Mouse (Mus musculus) layer of hippocampus, adult 11-12 months (tissue): Measurements from ENCODE around the gene Gm17175.
"Not testable (repeated sequence)": the region's sequence is repeated elsewhere in the genome, so short reads cannot be mapped to it uniquely, and the experiment has no call there.

ENCODE experiments used
- DNase-seq: peaks from one replicate; pipeline ENCODE4 v3.0.0; 2022; ENCODE audit warnings: low spot score

Gm17175 gene

DNA sequence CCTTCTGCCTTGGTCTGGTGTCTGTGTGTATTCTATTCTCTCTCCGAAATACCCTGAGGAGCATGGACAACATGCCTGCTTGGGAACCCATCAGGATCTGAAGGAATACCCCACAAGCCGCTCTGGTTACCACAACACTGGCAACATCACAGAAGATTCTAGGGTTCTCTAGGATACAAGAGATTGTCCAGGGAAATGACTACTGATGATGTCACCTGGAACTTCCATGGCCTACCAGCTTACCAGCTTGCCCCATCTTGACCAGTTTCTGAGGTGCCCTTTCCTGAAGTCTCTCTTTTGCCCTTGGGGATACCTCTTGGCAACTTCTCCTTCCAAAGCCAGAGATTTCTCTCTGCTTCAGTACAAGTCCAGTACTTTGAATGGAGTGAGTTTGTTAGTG lies at the start of gene Gm17175:
Gene Gm17175 (minus strand): TSS at position 101 of the 400 bp plus-strand sequence.
- DNase-seq = not testable (repeated sequence)

DNA sequence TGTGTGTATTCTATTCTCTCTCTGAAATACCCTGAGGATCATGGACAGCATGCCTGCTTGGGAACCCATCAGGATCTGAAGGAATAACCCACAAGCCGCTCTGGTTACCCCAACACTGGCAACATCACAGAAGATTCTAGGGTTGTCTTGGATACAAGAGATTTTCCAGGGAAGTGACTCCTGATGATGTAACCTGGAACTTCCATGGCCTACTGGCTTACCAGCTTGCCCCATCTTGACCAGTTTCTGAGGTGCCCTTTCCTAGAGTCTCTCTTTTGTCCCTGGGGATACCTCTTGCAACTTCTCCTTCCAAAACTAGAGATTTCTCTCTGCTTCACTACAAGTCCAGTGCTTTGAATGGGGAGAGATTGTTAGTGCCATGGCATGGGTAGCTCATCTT lies 37.3 kb upstream of the Gm17175 start, which contains the start of gene Gm17078:
Gene Gm17078 (minus strand): TSS at position 101 of the 400 bp plus-strand sequence.
- DNase-seq = no peak

GRCm38 (mm10) chr14:51592039-51592438 lies 18.2 kb upstream of the Gm17175 start, which contains the start of gene Gm17174:
TSS of gene Gm17174 (minus strand) at chr14:51592139.
- DNase-seq = not testable (repeated sequence)

- no peak for DNase-seq
Observed at GRCm38 (mm10) chr14:51552490-51552889, 21.4 kb downstream of the Gm17175 start, which contains the start of gene Gm5622. TSS of gene Gm5622 (plus strand) at chr14:51552790.
